Mouse (Mus musculus) myocyte (in vitro differentiated cells): ENCODE data around the gene Peg3. TPM values are rescaled to one million over a fixed set of nuclear protein-coding genes. Genes with fewer than 3 reads are reported as not detected.

Source experiments
- H3K27me3 ChIP-seq: one replicate; pipeline ENCODE4 v1.6.1; 2011; ENCODE audit not compliant: control insufficient read depth, insufficient read depth, insufficient read length
- H3K36me3 ChIP-seq: one replicate; pipeline ENCODE4 v1.6.1; 2011; ENCODE audit not compliant: control insufficient read depth, insufficient read depth
- H3K4me2 ChIP-seq: one replicate; pipeline ENCODE4 v1.6.1; 2011; ENCODE audit warnings: low read depth, control low read depth
- H3K4me3 ChIP-seq: one replicate; pipeline ENCODE4 v1.5.1; 2011; ENCODE audit warnings: mild to moderate bottlenecking, control low read depth, moderate library complexity
- H3K79me2 ChIP-seq: one replicate; pipeline ENCODE4 v1.6.1; 2011; ENCODE audit not compliant: control insufficient read depth, insufficient read depth
- H3ac ChIP-seq: one replicate; pipeline ENCODE4 v1.6.1; 2011; ENCODE audit not compliant: control insufficient read depth, insufficient read length
- CEBPB ChIP-seq: IDR thresholded peaks from 2 replicates; pipeline ENCODE4 v1.6.1; 2011; ENCODE audit warnings: mild to moderate bottlenecking, moderate library complexity; ENCODE audit not compliant: poor library complexity, insufficient read depth, severe bottlenecking
- E2F4 ChIP-seq: IDR thresholded peaks from one replicate; pipeline ENCODE4 v1.6.1; 2011; ENCODE audit warnings: mild to moderate bottlenecking, control low read depth, moderate library complexity; ENCODE audit not compliant: insufficient read depth
- MAX ChIP-seq: IDR thresholded peaks from one replicate; pipeline ENCODE4 v1.6.1; 2011; ENCODE audit warnings: low read depth, mild to moderate bottlenecking, control low read depth
- MYOD1 ChIP-seq, 3 experiments: IDR thresholded peaks; one replicate each; pipeline ENCODE4 v1.6.1; 2011; ENCODE audit warnings: control low read depth in 2 of 3, low read depth in 2 of 3, mild to moderate bottlenecking in 2 of 3, moderate library complexity in 1 of 3; ENCODE audit not compliant: insufficient read length in 2 of 3, control insufficient read depth in 1 of 3
- MYOG ChIP-seq, 3 experiments: IDR thresholded peaks; one replicate each; pipeline ENCODE4 v1.6.1; 2011; ENCODE audit warnings: control low read depth in 2 of 3, low read depth in 2 of 3, mild to moderate bottlenecking in 2 of 3; ENCODE audit not compliant: insufficient read length in 2 of 3, control insufficient read depth in 1 of 3, insufficient read depth in 1 of 3
- POLR2A ChIP-seq: IDR thresholded peaks from one replicate; pipeline ENCODE4 v1.6.1; 2011; ENCODE audit warnings: low read depth, mild to moderate bottlenecking, control low read depth, moderate library complexity; ENCODE audit not compliant: insufficient read length
- POLR2AphosphoS2 ChIP-seq: IDR thresholded peaks from one replicate; pipeline ENCODE4 v1.6.1; 2011; ENCODE audit warnings: low read depth, control low read depth; ENCODE audit not compliant: insufficient read length
- REST ChIP-seq: IDR thresholded peaks from one replicate; pipeline ENCODE4 v1.6.1; 2011; ENCODE audit warnings: mild to moderate bottlenecking, control low read depth, moderate library complexity; ENCODE audit not compliant: insufficient read depth, insufficient read length
- SRF ChIP-seq: IDR thresholded peaks from one replicate; pipeline ENCODE4 v1.6.1; 2011; ENCODE audit warnings: low read depth; ENCODE audit not compliant: control insufficient read depth, insufficient read length
- TCF12 ChIP-seq: IDR thresholded peaks from one replicate; pipeline ENCODE4 v1.6.1; 2011; ENCODE audit warnings: mild to moderate bottlenecking, control low read depth; ENCODE audit not compliant: poor library complexity, insufficient read depth, severe bottlenecking
- TCF3 ChIP-seq: IDR thresholded peaks from one replicate; pipeline ENCODE4 v1.6.1; 2011; ENCODE audit warnings: low read depth, control low read depth; ENCODE audit not compliant: insufficient read length
- USF1 ChIP-seq: IDR thresholded peaks from one replicate; pipeline ENCODE4 v1.6.1; 2011; ENCODE audit warnings: low read depth, mild to moderate bottlenecking, control low read depth, moderate library complexity
- polyA plus RNA-seq: library from polyadenylated mRNA; unstranded; fragments of >200 nt; fragmentation: generic; extraction: Trizol; gene quantifications from one replicate; pipeline ENCODE4 v1.2.1, GENCODE M21; 2012; ENCODE audit warnings: missing spikeins

Gene Peg3
- polyA plus RNA-seq, 1 experiment, result 39.2 TPM

DNA sequence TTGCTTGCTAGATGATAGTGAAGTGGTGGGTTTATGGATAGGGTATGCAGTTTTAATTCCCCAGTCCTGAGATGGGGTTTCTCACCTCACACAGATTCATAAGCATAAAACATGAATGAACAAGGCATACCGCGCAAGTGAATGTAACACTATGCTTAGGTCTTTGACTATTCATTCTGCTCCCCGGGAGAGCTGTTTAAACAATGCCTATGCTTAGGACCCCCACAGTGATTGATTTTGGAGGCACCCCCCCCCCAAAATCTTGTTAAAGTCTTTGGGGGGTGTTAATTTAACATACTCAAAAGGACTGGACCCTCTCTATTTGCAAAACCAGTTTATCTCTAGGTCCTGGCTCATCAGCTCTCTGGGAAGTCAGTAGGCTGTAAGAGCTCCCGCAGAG is 1.7 kb upstream of the Peg3 start:
- TF ChIP-seq TCF12, result no peak
- no peak for TF ChIP-seq POLR2AphosphoS2
- TF ChIP-seq MAX, result no peak
- no peak for TF ChIP-seq E2F4
- no peak for TF ChIP-seq MYOG (IDR thresholded peaks at IDR 0.05; ENCODE audit: control insufficient read depth in 1 of 3, insufficient read depth in 1 of 3, insufficient read length in 2 of 3, low read depth in 2 of 3)
- no peak for TF ChIP-seq USF1
- no peak for TF ChIP-seq MYOD1 (IDR thresholded peaks at IDR 0.05; ENCODE audit: control insufficient read depth in 1 of 3, insufficient read length in 2 of 3, low read depth in 2 of 3)
- no peak for TF ChIP-seq CEBPB
- no peak for TF ChIP-seq SRF
- TF ChIP-seq TCF3, result no peak
- no peak for TF ChIP-seq REST
- TF ChIP-seq POLR2A, result no peak
- H3K79me2 ChIP-seq, result peaks cover 18% of the 10 kb centered on the region
- no peaks in the 10 kb centered on the region for H3K27me3 ChIP-seq
- no peaks in the 10 kb centered on the region for H3K36me3 ChIP-seq
- H3K4me2 ChIP-seq, result peak overlapping the region; percentile 56
- no peak overlapping the region for H3ac ChIP-seq
- peak overlapping the region; percentile 74 for H3K4me3 ChIP-seq

DNA sequence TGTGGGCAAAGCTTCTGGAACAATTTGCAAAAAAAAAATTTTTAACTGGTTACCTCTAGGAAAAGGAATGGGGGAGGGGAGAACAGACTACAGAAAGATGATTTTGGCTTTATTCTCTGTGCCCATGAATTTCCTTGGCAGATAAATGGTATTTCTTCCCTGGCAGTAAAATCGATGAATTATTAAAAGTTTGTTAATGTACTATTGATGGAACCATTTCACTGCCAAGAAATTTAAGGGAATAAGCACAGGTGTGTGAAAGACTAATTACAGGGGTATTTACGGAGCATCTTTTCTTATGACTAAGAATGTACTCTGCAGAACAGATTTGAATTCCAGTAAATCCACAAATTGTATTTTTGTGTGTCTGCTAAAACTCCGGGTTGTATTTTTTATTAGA is 1.1 kb upstream of the Peg3 start:
- TF ChIP-seq USF1 (no peak), POLR2AphosphoS2 (no peak), MYOD1 (IDR thresholded peaks at IDR 0.05; ENCODE audit: control insufficient read depth in 1 of 3, insufficient read length in 2 of 3, low read depth in 2 of 3) (no peak), SRF (no peak), REST (no peak), MYOG (IDR thresholded peaks at IDR 0.05; ENCODE audit: control insufficient read depth in 1 of 3, insufficient read depth in 1 of 3, insufficient read length in 2 of 3, low read depth in 2 of 3) (no peak), POLR2A (no peak), E2F4 (no peak), MAX (no peak), CEBPB (no peak), TCF3 (no peak), TCF12 (no peak)
- peaks cover 23% of the 10 kb centered on the region for H3K79me2 ChIP-seq
- peak overlapping the region; percentile 74 for H3K4me3 ChIP-seq
- peak overlapping the region; percentile 56 for H3K4me2 ChIP-seq
- no peak overlapping the region for H3ac ChIP-seq
- no peaks in the 10 kb centered on the region for H3K27me3 ChIP-seq
- no peaks in the 10 kb centered on the region for H3K36me3 ChIP-seq

DNA sequence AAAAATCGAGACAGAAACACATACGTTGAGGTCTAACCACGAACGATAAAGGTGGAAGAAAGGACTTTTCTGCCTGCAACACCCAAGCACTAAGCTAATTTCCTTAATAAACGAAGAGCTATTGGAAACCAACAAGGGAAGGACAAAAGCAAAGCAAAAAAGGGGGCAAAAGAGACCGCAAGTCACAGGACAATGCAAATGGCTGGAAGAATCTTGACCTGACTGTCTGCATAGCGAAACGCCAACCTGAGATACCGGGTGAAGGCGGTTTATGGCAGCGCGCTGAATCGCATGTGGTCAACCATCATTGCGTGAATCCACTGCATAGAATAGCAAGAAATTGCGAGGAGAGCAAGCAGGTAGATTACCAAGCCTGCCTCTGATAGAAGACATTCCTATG is 570 bp upstream of the Peg3 start:
- TF ChIP-seq USF1 (no peak), TCF3 (no peak), TCF12 (no peak), REST (no peak), POLR2A (no peak)
- Histone ChIP-seq H3K36me3 (peaks cover 5% of the 10 kb centered on the region), H3ac (peak overlapping the region; percentile 15), H3K4me2 (peak overlapping the region; percentile 74), H3K4me3 (peak overlapping the region; percentile 74), H3K79me2 (peaks cover 27% of the 10 kb centered on the region), H3K27me3 (no peaks in the 10 kb centered on the region)

- peak overlapping the region; percentile 74 for H3K4me2 ChIP-seq
- peak overlapping the region; percentile 74 for H3K4me3 ChIP-seq
- no peak for TF ChIP-seq USF1
- peak; percentile 66 for TF ChIP-seq POLR2AphosphoS2
- peaks cover 27% of the 10 kb centered on the region for H3K79me2 ChIP-seq
- H3K36me3 ChIP-seq, result peaks cover 15% of the 10 kb centered on the region
- H3ac ChIP-seq, result peak overlapping the region; percentile 15
- no peaks in the 10 kb centered on the region for H3K27me3 ChIP-seq
These were observed 992 bp downstream of the Peg3 start for GRCm38 (mm10) chr7:6729061-6729817.

DNA sequence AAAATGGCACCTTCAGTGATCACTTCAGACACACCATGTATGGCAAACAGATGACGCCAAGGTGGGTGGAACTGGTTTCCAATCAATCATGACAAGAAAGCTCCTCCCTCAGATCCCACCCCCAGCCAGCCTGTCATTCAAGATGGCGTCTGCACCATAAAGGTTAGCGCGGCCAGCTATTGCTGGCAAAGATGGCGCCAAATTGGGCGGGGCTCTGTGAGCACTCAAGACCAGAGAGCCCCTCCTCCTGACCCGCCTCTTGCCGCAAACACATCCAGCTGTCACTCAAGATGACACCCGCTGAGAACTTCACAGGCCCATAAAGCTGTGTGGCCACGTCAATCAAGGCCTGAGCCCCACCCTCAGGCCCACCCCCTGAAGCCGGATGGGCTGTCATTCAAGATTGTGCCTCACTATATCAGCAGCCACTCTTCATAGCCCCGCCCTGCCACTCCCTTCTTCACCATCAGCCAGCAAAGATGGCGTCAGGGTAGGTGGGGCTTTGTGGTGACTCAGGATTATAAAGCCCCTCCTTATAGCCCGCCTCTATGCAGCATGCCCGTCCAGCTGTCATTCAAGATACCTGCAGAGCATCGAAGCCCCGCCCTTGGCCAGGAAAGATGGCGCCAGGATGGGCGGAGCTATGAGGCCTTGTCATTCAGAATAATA is 1.8 kb downstream of the Peg3 start:
- H3K36me3 ChIP-seq, result peaks cover 22% of the 10 kb centered on the region
- peaks cover 27% of the 10 kb centered on the region for H3K79me2 ChIP-seq
- no peaks in the 10 kb centered on the region for H3K27me3 ChIP-seq
- TF ChIP-seq E2F4 (no peak), REST (no peak), TCF3 (no peak), POLR2AphosphoS2 (peak; percentile 19), SRF (peak; percentile 76), MYOD1 (IDR thresholded peaks at IDR 0.05; ENCODE audit: control insufficient read depth in 1 of 3, insufficient read length in 2 of 3, low read depth in 2 of 3) (peak in 1 of 3 experiments; percentile 43), POLR2A (no peak)
- peak overlapping the region; percentile 15 for H3ac ChIP-seq
- H3K4me3 ChIP-seq, result peak overlapping the region; percentile 74
- peak overlapping the region; percentile 60 for H3K4me2 ChIP-seq
